Mouse (Mus musculus) limb, embryonic 14.5 days (tissue): Measurements from ENCODE around the gene Slc44a5. TPM values are rescaled to one million over a fixed set of nuclear protein-coding genes. Genes with fewer than 3 reads are reported as not detected.

Experiments used
- ATAC-seq: fragments of 200-750 bp; cut with Nextera tagmentation; 2 replicates; pipeline ENCODE4 v1.8.0; 2017; ENCODE audit warnings: low read depth, moderate number of reproducible peaks, moderate TSS enrichment; ENCODE audit not compliant: low FRiP score
- DNase-seq: peaks from one replicate; pipeline ENCODE4 v3.0.0-alpha.2; 2015; ENCODE audit warnings: low spot score
- H3K27ac ChIP-seq: fragments of 300-500 bp; sonication (generic); replicated peaks from 2 replicates; pipeline ENCODE4 v1.5.1; 2014; ENCODE audit warnings: low read depth, mild to moderate bottlenecking, low read length, moderate library complexity, mixed read lengths
- H3K27me3 ChIP-seq: fragments of 300-500 bp; sonication (generic); 2 replicates; pipeline ENCODE4 v1.6.1; 2014; ENCODE audit warnings: low read length, mixed read lengths; ENCODE audit not compliant: control insufficient read depth, insufficient read depth
- H3K36me3 ChIP-seq: fragments of 300-500 bp; sonication (generic); 2 replicates; pipeline ENCODE4 v1.6.1; 2014; ENCODE audit warnings: mild to moderate bottlenecking, low read length, moderate library complexity, mixed read lengths; ENCODE audit not compliant: control insufficient read depth, insufficient read depth
- H3K4me1 ChIP-seq: fragments of 300-500 bp; sonication (generic); 2 replicates; pipeline ENCODE4 v1.6.1; 2014; ENCODE audit warnings: antibody characterized with exemption, low read length, mixed read lengths; ENCODE audit not compliant: control insufficient read depth, insufficient read depth
- H3K4me2 ChIP-seq: fragments of 300-500 bp; sonication (generic); replicated peaks from 2 replicates; pipeline ENCODE4 v1.6.1; 2014; ENCODE audit warnings: low read depth, mild to moderate bottlenecking, low read length, moderate library complexity; ENCODE audit not compliant: severe bottlenecking
- H3K4me3 ChIP-seq: fragments of 300-500 bp; sonication (generic); replicated peaks from 2 replicates; pipeline ENCODE4 v1.5.1; 2014; ENCODE audit warnings: low read length
- H3K9ac ChIP-seq: fragments of 300-500 bp; sonication (generic); 2 replicates; pipeline ENCODE4 v1.6.1; 2014; ENCODE audit warnings: mild to moderate bottlenecking, low read depth, low read length, moderate library complexity; ENCODE audit not compliant: severe bottlenecking
- H3K9me3 ChIP-seq: fragments of 300-500 bp; sonication (generic); 2 replicates; pipeline ENCODE4 v1.6.1; 2016; ENCODE audit warnings: low read length; ENCODE audit not compliant: control insufficient read depth
- POLR2A ChIP-seq: fragments of 200-500 bp; IDR thresholded peaks from 2 replicates; pipeline ENCODE4 v1.8.0; 2012; ENCODE audit warnings: inconsistent platforms, mild to moderate bottlenecking, moderate library complexity, borderline replicate concordance; ENCODE audit not compliant: insufficient read depth, insufficient read length; ENCODE audit errors: extremely low read depth
- WGBS: fragments of 180-500 bp; shearing (Covaris S2); extraction: QIAGEN DNeasy Blood & Tissue Kit; methylation state at CpG from one replicate; pipeline ENCODE4 v1.1.7; 2014; 5-methylcytosine and 5-hydroxymethylcytosine counted together
- polyA plus RNA-seq, 2 experiments: library from polyadenylated mRNA; depleted of rRNA in 1 of 2; stranded (reverse) in 1 of 2; unstranded in 1 of 2; fragments of >200 nt; fragmentation: Nextera tagmentation in 1 of 2; extraction: Ambion mirVana in 1 of 2; gene quantifications; 2 replicates each; pipeline versions ENCODE4 v1.2.1 to v1.2.3; 2012 to 2014

The Slc44a5 gene
- polyA plus RNA-seq, 2 experiments: 1.5 to 2.8 TPM

- Histone ChIP-seq H3K9ac (no peak overlapping the region), H3K4me1 (no peaks in the 10 kb centered on the region), H3K4me2 (no peak overlapping the region), H3K27ac (no peak overlapping the region), H3K4me3 (no peak overlapping the region), H3K9me3 (no peaks in the 10 kb centered on the region), H3K36me3 (no peaks in the 10 kb centered on the region), H3K27me3 (no peaks in the 10 kb centered on the region)
- ATAC-seq (no peak), DNase-seq (no peak)
- WGBS: 90% methylated on average over 7 of the region's 7 CpGs
- TF ChIP-seq POLR2A: no peak
Observed at GRCm38 (mm10) chr3:154174766-154175165, 201.5 kb downstream of the Slc44a5 start.

- 77% methylated on average over 8 of the region's 8 CpGs for WGBS
Observed at GRCm38 (mm10) chr3:154177665-154178305, 204.5 kb downstream of the Slc44a5 start.

GRCm38 (mm10) chr3:154179423-154179920 is 206.2 kb downstream of the Slc44a5 start:
- DNase-seq (no peak), ATAC-seq (no peak)
- H3K4me3 ChIP-seq: no peak overlapping the region
- H3K27me3 ChIP-seq: no peaks in the 10 kb centered on the region
- H3K4me2 ChIP-seq: no peak overlapping the region
- H3K4me1 ChIP-seq: no peaks in the 10 kb centered on the region
- WGBS: 95% methylated on average over 2 of the region's 3 CpGs
- H3K36me3 ChIP-seq: no peaks in the 10 kb centered on the region
- no peaks in the 10 kb centered on the region for H3K9me3 ChIP-seq
- TF ChIP-seq POLR2A: no peak
- H3K27ac ChIP-seq: no peak overlapping the region
- no peak overlapping the region for H3K9ac ChIP-seq

More at GRCm38 (mm10) chr3:154177665-154178305, 204.5 kb downstream of the Slc44a5 start:
- H3K4me3 ChIP-seq: no peak overlapping the region
- DNase-seq: no peak
- TF ChIP-seq POLR2A: no peak
- no peak for ATAC-seq
- H3K36me3 ChIP-seq: no peaks in the 10 kb centered on the region
- no peak overlapping the region for H3K4me2 ChIP-seq
- no peaks in the 10 kb centered on the region for H3K4me1 ChIP-seq
- H3K27me3 ChIP-seq: no peaks in the 10 kb centered on the region
- no peak overlapping the region for H3K27ac ChIP-seq
- no peak overlapping the region for H3K9ac ChIP-seq
- H3K9me3 ChIP-seq: no peaks in the 10 kb centered on the region

DNA sequence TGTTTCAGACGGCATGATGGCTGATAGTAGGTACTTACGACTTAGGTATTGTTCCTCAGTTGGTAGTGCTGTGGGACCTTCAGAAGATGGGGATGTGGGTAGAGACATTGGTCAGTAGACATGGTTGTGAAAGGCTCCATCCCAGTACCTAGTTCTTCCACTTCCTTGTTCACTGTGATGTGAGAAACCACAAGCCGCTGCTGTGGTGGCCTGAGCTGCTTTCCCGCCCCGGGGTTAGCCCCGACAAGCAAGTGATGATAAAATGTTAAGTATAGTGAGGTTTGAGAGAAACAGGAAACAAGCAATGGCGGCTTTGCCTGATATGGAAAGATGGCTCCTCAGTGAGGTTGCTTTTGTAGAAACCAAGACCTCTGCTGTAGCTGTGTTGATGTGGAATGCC is 209.8 kb downstream of the Slc44a5 start:
- no peak for TF ChIP-seq POLR2A
- Histone ChIP-seq H3K9me3 (no peaks in the 10 kb centered on the region), H3K9ac (no peak overlapping the region), H3K4me2 (no peak overlapping the region), H3K4me3 (no peak overlapping the region), H3K4me1 (no peaks in the 10 kb centered on the region), H3K27me3 (no peaks in the 10 kb centered on the region), H3K27ac (no peak overlapping the region), H3K36me3 (no peaks in the 10 kb centered on the region)
- ATAC-seq (no peak), DNase-seq (no peak)
- 88% methylated on average over 7 of the region's 7 CpGs for WGBS

DNA sequence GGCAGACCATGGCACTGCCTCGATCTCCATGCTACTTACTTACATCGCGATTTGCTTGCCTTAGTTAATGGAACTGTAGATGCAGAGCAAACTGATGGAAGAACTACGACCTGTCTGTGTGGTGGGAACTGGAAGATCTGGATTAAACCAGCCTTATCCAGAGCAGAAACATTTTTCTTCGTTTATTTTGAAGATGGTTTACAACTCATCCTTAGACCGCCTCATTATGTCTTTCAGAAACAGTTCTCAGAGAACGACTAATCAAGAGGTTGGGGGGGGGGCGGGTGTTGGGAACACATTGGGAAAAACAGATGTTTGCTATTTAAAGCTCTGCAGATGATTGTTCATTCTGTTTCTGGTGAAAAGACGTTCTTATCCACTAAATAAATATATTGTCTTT is 210.7 kb downstream of the Slc44a5 start:
- H3K9ac ChIP-seq: no peak overlapping the region
- no peak overlapping the region for H3K4me3 ChIP-seq
- no peak overlapping the region for H3K4me2 ChIP-seq
- 72% methylated on average over 9 of the region's 9 CpGs for WGBS
- no peak for ATAC-seq
- DNase-seq: no peak
- no peaks in the 10 kb centered on the region for H3K36me3 ChIP-seq
- H3K9me3 ChIP-seq: no peaks in the 10 kb centered on the region
- H3K27me3 ChIP-seq: no peaks in the 10 kb centered on the region
- TF ChIP-seq POLR2A: no peak
- H3K27ac ChIP-seq: no peak overlapping the region
- no peaks in the 10 kb centered on the region for H3K4me1 ChIP-seq

GRCm38 (mm10) chr3:154188668-154189067 is 215.4 kb downstream of the Slc44a5 start:
- ATAC-seq (no peak), DNase-seq (no peak)
- no peak for TF ChIP-seq POLR2A
- Histone ChIP-seq H3K27me3 (no peaks in the 10 kb centered on the region; the same call in 1 of the 2 replicates), H3K9me3 (no peaks in the 10 kb centered on the region), H3K4me1 (0 out of 2 replicates have a peak, but pooled peaks cover 2% of the 10 kb centered on the region), H3K4me2 (no peak overlapping the region), H3K27ac (no peak overlapping the region), H3K4me3 (no peak overlapping the region), H3K36me3 (no peaks in the 10 kb centered on the region), H3K9ac (no peak overlapping the region)
- 43% methylated on average over 9 of the region's 9 CpGs for WGBS
